Mouse (Mus musculus): ENCODE data around the gene Ubl5.
"Not testable (repeated sequence)": the region's sequence is repeated elsewhere in the genome, so short reads cannot be mapped to it uniquely, and the experiment has no call there.

Ubl5 gene

DNA sequence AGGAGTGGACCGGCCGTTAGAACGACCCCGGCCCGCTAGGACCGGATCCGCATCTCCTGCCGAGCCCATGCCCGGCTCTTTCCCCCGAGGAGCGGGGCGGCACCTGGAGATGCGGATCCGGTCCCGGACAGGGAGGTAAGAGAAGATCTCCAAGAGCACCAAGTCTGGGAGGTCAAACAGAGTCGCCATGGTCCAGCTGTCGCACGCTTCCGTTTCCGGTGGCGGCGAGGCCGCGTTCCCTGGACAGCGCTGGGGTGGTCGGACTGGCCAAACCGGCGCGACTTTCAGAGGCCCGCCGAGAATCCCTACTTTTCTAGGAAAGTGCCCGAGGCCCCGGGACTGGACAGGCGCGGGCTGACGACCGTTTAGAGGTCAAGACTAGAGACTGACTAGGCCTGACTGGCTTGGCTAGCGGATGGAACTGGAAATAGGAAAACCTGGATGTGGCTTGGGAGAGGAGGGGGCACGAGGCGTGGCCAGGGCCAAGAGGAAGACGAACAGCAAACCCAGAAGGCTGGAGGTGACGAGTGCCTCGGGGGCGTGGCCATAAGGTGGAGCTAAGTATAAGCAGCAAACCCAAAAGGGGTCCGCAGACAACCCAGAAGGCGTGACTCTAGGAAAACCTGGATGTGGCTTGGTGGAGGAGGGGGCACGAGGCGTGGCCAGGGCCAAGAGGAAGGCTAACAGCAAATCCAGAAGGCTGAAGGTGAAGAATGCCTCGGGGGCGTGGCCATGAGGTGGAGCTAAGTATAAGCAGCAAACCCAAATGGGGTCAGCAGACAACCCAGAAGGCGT, at the start of gene Ubl5:
TSS of gene Ubl5 (plus strand) at position 778 of the 795 bp plus-strand sequence.
- peak; percentile 68 to 81 for DNase-seq (ENCODE audit: inconsistent age in 2 of 2, low spot score in 1 of 2)

GRCm38 (mm10) chr9:20601270-20601669, 41.4 kb upstream of the Ubl5 start:
- DNase-seq (ENCODE audit: inconsistent age in 2 of 2, low spot score in 1 of 2), result no peak

- no peak for DNase-seq (ENCODE audit: inconsistent age in 2 of 2, low spot score in 1 of 2)
These were observed 36.4 kb upstream of the Ubl5 start for GRCm38 (mm10) chr9:20606269-20606668.

- peak; percentile 91 to 98 for DNase-seq (ENCODE audit: inconsistent age in 2 of 2, low spot score in 1 of 2)
These were observed 35.3 kb upstream of the Ubl5 start for GRCm38 (mm10) chr9:20607100-20607974.

DNA sequence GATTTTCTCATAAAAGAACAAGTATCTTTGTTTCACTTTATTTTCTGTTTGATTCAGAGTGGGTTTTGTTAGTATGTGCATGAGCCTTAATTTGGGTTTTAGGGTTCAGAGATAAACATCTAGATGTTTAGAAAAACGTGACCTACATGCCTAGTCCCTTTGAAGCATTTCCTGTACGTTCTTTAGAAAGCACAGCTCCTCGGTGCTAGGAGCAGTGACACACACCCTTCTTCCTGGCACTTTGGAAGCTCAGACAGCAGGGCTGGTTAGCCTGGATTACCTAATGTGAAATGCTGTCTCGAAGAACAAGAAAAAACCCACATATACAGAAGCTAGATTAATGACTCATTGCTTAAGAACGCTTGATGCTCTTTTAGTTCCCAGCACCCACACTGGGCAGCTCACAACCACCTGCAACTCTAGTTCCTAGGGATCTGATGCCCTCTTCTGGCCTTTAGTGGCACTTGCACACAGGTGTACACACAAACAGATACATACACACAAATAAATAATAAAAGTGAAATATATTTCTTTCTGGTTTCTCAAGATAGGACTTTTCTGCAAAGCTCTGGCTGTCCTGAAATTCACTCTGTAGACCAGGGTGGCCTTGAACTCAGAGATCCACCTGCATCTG, 32.7 kb upstream of the Ubl5 start:
- DNase-seq (ENCODE audit: inconsistent age in 2 of 2, low spot score in 1 of 2), result no peak

DNA sequence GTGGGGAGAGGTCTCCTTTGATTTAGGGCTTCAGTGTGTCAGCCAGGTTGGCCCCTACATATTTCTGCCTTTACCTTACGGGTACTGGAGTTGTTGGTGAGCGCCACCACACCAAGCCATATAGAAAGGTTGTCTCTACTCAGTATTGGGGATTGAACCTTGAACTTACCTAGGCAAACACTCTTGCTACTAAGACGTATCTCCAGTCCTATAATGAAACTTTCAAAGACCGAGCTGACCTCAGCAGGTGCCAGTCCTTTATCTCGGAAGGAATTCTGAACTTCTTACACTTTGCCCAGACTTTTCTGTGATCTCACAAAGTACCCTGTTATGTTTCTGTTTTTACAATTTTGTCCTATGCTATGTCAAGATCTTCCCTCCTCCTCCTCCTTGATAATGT, 30.7 kb upstream of the Ubl5 start:
- no peak for DNase-seq (ENCODE audit: inconsistent age in 2 of 2, low spot score in 1 of 2)

GRCm38 (mm10) chr9:20616685-20617084, 26.0 kb upstream of the Ubl5 start:
- DNase-seq (ENCODE audit: inconsistent age in 2 of 2, low spot score in 1 of 2), result no peak

DNA sequence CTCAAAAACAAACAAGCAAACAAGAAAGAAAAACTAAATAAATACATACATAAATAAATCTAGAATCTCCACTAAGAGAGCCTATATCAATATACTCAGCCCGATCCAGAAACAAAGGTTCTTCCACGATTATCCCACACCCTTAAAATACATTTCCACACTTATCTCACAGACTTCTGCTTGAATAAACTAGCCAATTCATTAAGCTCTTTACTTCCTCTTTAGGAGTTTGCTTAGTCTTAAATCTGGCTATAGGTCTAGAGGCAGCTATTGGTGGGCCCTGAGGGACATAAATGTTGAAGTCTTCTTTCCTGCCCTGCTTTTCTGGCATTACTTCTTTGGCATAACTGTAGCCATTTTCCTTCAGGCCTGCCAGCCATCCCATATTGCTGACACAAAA, 11.3 kb upstream of the Ubl5 start:
- DNase-seq (ENCODE audit: inconsistent age in 2 of 2, low spot score in 1 of 2), result no peak

DNA sequence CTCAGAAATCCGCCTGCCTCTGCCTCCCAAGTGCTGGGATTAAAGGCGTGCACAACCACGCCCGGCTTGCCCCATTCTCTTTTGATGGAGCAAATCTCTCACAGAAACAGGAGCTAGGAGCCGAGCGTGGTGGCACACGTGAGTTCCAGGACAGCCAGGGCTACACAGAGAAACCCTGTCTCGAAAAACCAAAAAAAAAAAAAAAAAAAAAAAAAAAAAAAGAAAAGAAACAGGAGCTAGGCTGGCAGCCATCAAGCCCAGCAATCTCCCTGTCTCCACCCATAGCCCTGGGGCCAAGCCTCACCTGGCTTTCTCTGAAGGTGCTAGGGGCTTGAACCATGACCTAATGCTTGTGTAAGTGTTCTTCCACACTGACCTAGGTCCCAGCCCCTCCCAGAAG, 7.0 kb upstream of the Ubl5 start:
- DNase-seq (ENCODE audit: inconsistent age in 2 of 2, low spot score in 1 of 2), result not testable (repeated sequence)

- DNase-seq (ENCODE audit: inconsistent age in 2 of 2, low spot score in 1 of 2), result no peak
These were observed 6.4 kb upstream of the Ubl5 start for GRCm38 (mm10) chr9:20636256-20636655.

DNA sequence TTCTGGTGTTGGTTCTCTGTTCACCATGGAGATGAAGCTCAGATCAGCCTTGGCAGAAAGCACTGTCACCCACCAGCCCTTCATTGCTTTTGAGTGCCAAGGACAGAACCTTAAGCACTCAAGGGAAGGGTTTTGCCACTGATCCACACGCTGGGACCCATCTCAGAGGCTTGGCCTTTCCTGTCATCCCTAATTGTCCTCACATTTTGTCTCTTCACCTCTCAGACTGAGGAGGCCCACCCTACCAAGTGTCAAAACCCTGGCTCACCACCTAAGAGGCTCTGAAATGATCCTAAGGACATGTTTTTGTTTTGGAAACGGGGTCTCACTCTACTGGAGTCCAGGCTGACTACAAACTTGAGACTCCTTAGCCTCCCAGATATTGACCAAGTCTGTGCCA, 5.9 kb upstream of the Ubl5 start:
- no peak for DNase-seq (ENCODE audit: inconsistent age in 2 of 2, low spot score in 1 of 2)

- peak in 1 of 2 experiments; percentile 25 for DNase-seq (ENCODE audit: inconsistent age in 2 of 2, low spot score in 1 of 2)
These were observed 4.1 kb upstream of the Ubl5 start for GRCm38 (mm10) chr9:20638552-20638951.

DNA sequence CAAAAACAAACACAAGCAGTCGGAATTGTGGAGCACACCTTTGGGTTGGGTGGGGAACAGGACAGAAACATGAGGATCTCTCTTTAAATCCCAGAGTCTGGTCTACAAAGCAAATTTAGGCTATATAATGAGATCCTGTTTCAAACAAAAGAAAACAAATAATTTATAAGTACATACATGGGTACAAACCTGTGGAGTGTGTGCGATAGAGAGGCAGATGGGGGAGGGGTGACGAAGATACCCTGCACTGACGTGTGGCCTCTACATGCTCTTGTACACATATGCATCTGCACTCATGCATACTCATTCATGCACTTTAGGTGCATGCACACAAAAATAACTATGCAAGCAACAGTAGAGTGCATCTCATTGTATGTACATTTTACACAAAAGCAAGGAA, 3.2 kb upstream of the Ubl5 start:
- no peak for DNase-seq (ENCODE audit: inconsistent age in 2 of 2, low spot score in 1 of 2)

DNA sequence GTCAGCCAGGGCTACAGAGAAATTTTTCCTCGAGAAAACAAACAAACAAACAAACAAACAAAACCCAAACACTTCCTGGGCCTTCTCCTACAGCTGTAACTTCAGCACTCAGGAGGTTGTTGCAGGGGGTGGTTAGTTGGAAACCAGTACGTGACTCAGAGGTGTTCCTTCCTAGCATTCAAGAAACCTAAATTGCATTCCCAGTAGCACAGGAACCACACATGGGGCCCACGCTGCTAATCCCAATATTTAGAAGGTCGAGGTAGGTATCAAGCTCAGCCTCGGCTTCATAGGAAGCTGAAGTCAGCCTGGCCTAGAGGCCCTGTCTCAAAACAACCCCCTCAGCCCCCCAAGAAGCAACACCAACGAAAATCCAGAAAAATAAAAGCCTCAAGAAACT, 1.2 kb upstream of the Ubl5 start:
- DNase-seq (ENCODE audit: inconsistent age in 2 of 2, low spot score in 1 of 2), result peak in 1 of 2 experiments; percentile 35

DNA sequence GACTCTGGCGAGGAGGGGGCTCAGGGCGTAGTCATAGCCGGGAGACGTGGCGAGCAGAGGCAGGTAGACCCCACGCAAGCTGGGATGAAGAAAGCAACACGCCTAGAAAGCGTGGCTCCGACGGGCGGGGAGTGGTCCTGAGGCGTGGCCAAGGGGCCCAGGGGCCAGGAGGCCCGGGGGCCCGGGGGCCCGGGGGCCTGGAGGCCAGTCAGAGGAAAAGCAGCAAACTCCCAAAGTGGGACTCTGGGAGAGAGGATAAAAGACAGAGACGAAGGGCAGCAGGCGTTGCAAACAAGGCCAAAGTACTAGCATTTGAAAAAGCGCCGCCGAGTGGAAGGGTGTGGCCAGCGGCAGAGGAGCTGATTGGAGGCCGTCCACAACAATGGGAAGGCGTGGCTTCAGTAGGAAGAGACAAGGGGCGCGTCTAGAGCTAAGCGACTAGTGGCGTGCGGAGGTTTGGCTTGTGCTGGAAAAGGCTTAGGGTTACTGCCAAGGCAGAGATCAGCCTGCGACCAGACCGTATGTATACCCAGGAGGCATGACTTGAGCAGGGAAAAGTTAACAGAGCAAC, 303 bp downstream of the Ubl5 start:
- DNase-seq (ENCODE audit: inconsistent age in 2 of 2, low spot score in 1 of 2), result peak; percentile 88 to 95

DNA sequence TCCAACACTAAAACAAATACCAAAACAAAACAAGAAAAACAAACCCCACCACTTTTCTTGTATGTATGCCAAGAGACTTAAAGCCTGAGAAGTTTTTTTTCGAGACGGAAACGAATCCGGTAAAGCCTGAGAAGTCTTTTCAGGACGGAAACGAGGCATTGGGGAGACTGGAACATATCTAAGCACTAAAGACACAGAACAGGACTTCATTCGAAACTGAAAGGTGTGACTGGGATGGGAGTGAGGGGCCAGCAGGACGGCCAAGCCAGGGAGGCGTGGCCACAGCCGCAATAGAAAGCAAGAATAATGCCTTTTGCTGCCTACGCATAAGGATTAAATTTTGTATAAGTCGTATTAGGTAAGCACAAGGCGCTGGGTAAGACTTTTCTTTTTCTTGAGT, 1.1 kb downstream of the Ubl5 start:
- peak in 1 of 2 experiments; percentile 62 for DNase-seq (ENCODE audit: inconsistent age in 2 of 2, low spot score in 1 of 2)

- DNase-seq (ENCODE audit: inconsistent age in 2 of 2, low spot score in 1 of 2), result peak; percentile 86 to 95
These were observed 1.8 kb downstream of the Ubl5 start, which contains the start of gene Fbxl12 for GRCm38 (mm10) chr9:20644360-20645081. Gene Fbxl12, minus strand, starts transcription at chr9:20644767.

- no peak for DNase-seq (ENCODE audit: inconsistent age in 2 of 2, low spot score in 1 of 2)
These were observed 2.4 kb downstream of the Ubl5 start for GRCm38 (mm10) chr9:20645121-20645520.

DNA sequence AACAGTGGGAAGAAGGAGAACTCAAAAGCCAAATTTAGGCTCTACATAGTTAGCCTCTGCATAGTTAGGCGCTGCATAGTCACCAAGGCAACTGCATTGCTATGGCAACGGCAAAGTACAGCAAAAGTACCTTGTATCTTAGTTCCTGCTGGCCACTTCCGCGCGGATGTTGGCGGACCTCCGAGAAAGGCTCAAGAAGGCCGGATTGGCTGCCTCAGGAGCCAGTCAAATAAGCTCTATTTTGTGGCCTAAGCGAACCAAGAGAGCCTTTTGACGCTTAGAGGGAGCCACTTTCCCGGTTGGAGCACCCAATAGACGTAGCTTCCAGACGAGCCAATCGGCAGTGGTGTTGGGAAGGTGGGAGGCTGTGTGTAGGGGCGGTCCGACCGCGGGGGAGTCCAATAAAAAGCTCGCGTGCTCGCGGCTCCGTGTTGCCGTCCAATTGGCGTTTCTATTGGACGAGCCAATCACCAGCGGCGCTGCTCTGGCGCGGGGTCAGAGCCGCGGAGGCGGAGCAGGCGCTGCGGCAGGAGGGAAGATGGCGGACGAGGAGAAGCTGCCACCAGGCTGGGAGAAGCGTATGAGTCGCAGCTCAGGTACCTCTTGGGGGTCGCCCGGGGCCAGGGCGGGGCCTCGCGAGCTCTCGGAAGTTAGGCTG, 9.1 kb downstream of the Ubl5 start, which contains the start of gene Pin1:
TSS of gene Pin1 (plus strand) at position 494 of the 658 bp plus-strand sequence.
- DNase-seq (ENCODE audit: inconsistent age in 2 of 2, low spot score in 1 of 2), result peak; percentile 99

DNA sequence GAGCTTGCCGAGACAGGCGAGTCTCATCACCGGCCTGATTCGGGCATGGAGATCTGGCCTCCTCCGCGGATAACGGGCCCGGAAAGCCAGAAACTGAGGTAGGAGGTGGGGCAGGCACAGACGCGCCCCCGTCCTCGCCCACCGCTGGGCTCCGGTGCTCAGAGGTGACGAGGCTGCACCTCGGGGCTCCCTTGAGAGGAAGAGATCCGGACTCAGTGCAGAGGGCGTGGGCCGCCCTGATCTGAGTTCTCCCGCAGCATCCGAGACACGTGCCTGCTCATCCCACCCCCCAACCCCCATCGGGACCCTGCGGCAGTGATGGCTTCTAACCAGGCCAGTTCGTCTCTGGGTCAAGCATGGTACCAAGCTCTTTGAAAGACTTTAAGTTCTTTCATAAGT, 9.6 kb downstream of the Ubl5 start:
- DNase-seq (ENCODE audit: inconsistent age in 2 of 2, low spot score in 1 of 2), result no peak

Data from adrenal gland, adult (tissue).